Mouse (Mus musculus) embryonic facial prominence, embryonic 13.5 days (tissue): ENCODE results near the gene Cope. TPM values are rescaled to one million over a fixed set of nuclear protein-coding genes. Genes with fewer than 3 reads are reported as not detected.

Source experiments
- ATAC-seq: fragments of 200-750 bp; cut with Nextera tagmentation; 2 replicates; pipeline ENCODE4 v1.8.0; 2017; ENCODE audit warnings: low read depth; ENCODE audit not compliant: insufficient number of reproducible peaks, insufficient read depth, low FRiP score, low TSS enrichment
- H3K27ac ChIP-seq: fragments of 300-500 bp; sonication (generic); 2 replicates; pipeline ENCODE4 v1.5.1; 2015; ENCODE audit warnings: moderate library complexity, mild to moderate bottlenecking, inconsistent platforms
- H3K27me3 ChIP-seq: fragments of 300-500 bp; sonication (generic); 2 replicates; pipeline ENCODE4 v1.6.1; 2015; ENCODE audit warnings: mild to moderate bottlenecking, inconsistent platforms
- H3K36me3 ChIP-seq: fragments of 300-500 bp; sonication (generic); 2 replicates; pipeline ENCODE4 v1.6.1; 2015; ENCODE audit warnings: mild to moderate bottlenecking, inconsistent platforms
- H3K4me1 ChIP-seq: fragments of 300-500 bp; sonication (generic); 2 replicates; pipeline ENCODE4 v1.6.1; 2015; ENCODE audit warnings: inconsistent platforms
- H3K4me2 ChIP-seq: fragments of 300-500 bp; sonication (generic); 2 replicates; pipeline ENCODE4 v1.6.1; 2015; ENCODE audit warnings: moderate library complexity, mild to moderate bottlenecking, inconsistent platforms
- H3K4me3 ChIP-seq: fragments of 300-500 bp; sonication (generic); 2 replicates; pipeline ENCODE4 v1.5.1; 2015; ENCODE audit warnings: mild to moderate bottlenecking, inconsistent platforms
- H3K9ac ChIP-seq: fragments of 300-500 bp; sonication (generic); 2 replicates; pipeline ENCODE4 v1.6.1; 2015; ENCODE audit warnings: mild to moderate bottlenecking, inconsistent platforms
- H3K9me3 ChIP-seq: fragments of 300-500 bp; sonication (generic); 2 replicates; pipeline ENCODE4 v1.6.1; 2016; ENCODE audit warnings: inconsistent platforms
- WGBS: fragments of 180-500 bp; shearing (Covaris S2); methylation state at CpG from one replicate; pipeline ENCODE4 v1.1.7; 2015; ENCODE audit warnings: mixed read lengths; 5-methylcytosine and 5-hydroxymethylcytosine counted together
- polyA plus RNA-seq: library from polyadenylated mRNA; unstranded; fragments of >200 nt; fragmentation: Nextera tagmentation; extraction: Ambion mirVana; gene quantifications from 2 replicates; pipeline ENCODE4 v1.2.1, GENCODE M21; 2015

Gene Cope
- polyA plus RNA-seq, 1 experiment from 2014 or later = 315 TPM

DNA sequence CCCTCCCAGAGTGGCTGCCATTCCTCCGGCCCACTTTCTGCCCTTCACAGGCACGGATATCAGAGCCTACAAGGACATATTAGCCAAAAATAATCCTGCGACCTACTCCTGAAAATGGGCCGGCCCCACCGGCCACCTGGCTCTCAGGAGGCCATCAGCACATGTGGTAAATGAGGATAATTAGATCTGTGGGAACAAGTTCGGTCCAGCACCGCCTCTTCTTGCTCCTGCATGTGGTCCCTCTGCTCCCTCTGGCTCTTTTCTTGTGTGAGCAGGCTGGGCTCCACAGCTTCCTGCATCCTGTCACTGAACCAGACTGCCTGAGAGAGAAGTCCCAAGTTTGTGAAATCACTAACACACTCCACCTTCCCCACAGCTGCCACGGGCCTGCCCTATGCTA is 23.1 kb upstream of the Cope start:
- Histone ChIP-seq H3K4me2 (no peak overlapping the region), H3K27me3 (no peaks in the 10 kb centered on the region), H3K4me1 (peaks cover 13% of the 10 kb centered on the region), H3K4me3 (no peak overlapping the region), H3K36me3 (no peaks in the 10 kb centered on the region), H3K27ac (no peak overlapping the region), H3K9me3 (no peaks in the 10 kb centered on the region), H3K9ac (no peak overlapping the region)
- ATAC-seq = no peak
- WGBS = 51% methylated on average over 8 of the region's 8 CpGs

DNA sequence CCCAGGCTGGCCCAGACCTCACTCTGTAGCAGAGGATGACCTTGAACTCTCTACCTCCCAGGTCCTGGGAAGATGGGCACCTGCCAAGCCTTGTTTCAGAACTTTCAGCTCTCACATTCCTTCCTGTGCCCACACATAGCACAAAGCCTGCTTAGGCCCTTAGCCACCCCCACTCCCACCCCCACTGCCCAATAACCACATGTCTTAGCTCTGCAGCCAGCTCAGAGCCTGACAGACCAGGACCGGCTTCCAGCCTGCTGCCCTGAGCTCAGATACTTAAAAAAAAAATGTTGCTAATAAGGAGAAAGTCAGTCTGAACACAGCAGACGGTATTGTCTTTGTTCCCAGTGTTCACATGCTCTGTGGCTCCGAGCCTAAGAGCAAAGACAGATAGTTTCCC is 21.3 kb upstream of the Cope start:
- WGBS = 48% methylated on average over 3 of the region's 3 CpGs
- no peak overlapping the region for H3K9ac ChIP-seq
- no peak overlapping the region for H3K4me2 ChIP-seq
- peaks cover 19% of the 10 kb centered on the region for H3K4me1 ChIP-seq
- H3K27ac ChIP-seq = no peak overlapping the region
- no peak for ATAC-seq
- H3K27me3 ChIP-seq = no peaks in the 10 kb centered on the region
- H3K4me3 ChIP-seq = no peak overlapping the region
- peaks cover 14% of the 10 kb centered on the region for H3K36me3 ChIP-seq
- H3K9me3 ChIP-seq = no peaks in the 10 kb centered on the region

DNA sequence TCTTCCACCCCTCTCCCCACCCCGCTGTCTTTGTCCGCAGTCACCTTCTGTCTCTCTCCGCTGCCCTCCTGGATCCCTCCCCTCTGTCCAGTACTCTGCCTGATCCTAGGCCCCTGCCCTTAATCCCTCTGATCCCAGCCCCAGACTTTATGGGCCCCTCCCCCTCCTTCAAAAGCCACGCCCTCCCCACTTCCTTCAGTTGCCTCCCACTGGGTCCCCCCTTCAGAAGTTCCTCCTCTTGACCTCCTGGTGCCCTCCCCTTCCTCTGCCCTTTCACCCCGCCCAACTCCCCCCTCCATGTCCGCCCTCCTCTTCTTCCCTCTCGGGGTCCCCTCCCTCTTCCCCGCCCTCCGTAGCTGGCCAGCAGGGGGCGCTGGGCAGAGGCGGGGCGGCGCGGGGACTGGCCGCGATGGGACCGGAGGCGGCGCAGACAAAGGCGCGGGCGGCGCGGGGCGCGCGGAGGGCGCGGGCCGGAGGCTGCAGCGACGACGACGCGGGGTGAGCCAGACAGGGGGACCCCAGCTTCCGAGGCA is 19.6 kb upstream of the Cope start, which contains the start of gene Homer3:
Gene Homer3 (plus strand): TSS at position 225 of the 533 bp plus-strand sequence.
- WGBS = 2% methylated on average over 36 of the region's 36 CpGs
- Histone ChIP-seq H3K9ac (peak within 1 kb of the TSS; percentile 95), H3K36me3 (peaks cover 31% of the 10 kb centered on the region), H3K4me1 (peaks cover 19% of the 10 kb centered on the region), H3K4me2 (peak within 1 kb of the TSS; percentile 88), H3K4me3 (peak within 1 kb of the TSS; percentile 84), H3K27ac (peak within 1 kb of the TSS; percentile 74), H3K9me3 (0 out of 2 replicates have a peak, but pooled peaks cover 4% of the 10 kb centered on the region), H3K27me3 (no peaks in the 10 kb centered on the region)
- ATAC-seq = peak; percentile 85

DNA sequence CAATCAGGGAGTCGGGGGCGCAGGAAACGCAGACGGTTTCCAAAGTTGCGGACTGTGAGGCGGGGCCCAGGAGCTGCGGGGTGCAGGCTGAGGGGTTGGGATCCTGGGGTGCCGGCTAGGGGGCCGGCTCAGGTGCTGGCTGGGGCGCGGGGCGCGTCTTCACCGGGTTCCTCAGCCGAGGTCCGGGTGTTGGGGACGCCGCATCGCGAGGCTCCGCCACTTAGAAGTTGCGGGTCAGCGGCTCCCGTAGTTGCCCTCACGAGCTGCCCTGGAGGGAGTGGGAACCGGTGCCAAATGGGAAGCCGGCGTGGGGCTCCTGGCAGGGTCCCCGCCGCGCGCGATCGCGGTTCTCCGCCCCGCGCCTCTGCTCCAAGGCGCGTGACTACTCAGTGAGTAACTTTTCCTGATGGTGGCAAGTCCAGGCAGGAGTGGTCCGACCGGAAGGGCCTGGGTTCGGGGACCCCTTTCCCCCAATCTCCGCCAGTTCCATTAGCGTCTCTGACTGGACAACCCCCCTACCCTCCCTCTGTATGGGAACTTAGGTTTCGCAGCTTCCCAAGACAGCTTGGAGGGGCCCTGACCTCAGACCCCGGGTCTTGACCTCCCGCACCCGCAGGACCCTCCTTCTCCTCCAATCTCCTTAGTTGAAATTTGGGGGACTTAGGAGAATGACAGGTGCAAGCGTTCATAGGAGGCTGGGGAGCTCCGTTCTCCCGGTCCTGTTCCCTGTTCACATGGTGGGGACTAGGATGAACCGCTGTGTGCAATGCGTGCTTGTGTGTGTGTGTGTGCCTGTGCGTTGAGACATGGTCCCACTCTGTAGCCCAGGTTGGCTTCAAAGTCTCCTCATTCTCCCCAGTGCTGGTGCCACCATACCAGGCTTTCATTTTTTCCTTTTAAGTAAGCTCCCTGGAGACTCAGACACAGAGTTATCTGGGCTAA is 18.9 kb upstream of the Cope start:
- peaks cover 13% of the 10 kb centered on the region for H3K4me1 ChIP-seq
- H3K36me3 ChIP-seq = peaks cover 38% of the 10 kb centered on the region
- H3K9me3 ChIP-seq = 0 out of 2 replicates have a peak, but pooled peaks cover 4% of the 10 kb centered on the region
- under 1% methylated on average over 51 of the region's 55 CpGs for WGBS
- peak overlapping the region; percentile 88 for H3K4me2 ChIP-seq
- peak overlapping the region; percentile 84 for H3K4me3 ChIP-seq
- H3K27ac ChIP-seq = peak overlapping the region; percentile 74
- ATAC-seq = no peak; the same call in 1 of the 2 replicates
- no peaks in the 10 kb centered on the region for H3K27me3 ChIP-seq
- peak overlapping the region; percentile 95 for H3K9ac ChIP-seq

DNA sequence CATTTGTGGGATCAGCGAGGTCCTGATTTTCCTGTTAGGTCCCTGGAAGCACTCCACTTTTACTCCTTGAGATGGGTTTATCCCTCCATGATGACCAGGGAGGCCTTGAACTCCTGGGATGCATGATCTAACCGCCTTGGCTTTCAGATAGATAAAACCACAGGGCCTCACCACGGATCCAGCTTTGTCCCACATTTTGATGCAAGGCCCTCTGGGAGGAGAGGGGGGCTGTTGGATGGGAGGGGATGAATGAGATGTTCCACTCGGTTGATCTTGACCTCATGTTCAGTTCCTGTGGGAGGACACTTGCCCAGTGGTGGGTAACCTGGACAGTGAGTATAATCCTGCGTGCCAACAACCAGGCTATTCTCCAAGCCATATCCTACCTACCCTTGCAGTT is 17.9 kb upstream of the Cope start:
- 0 out of 2 replicates have a peak, but pooled peaks cover 4% of the 10 kb centered on the region for H3K9me3 ChIP-seq
- no peak overlapping the region for H3K27ac ChIP-seq
- 79% methylated on average over 5 of the region's 5 CpGs for WGBS
- ATAC-seq = no peak
- H3K4me1 ChIP-seq = peaks cover 13% of the 10 kb centered on the region
- H3K4me2 ChIP-seq = peak overlapping the region; percentile 88
- peak overlapping the region; percentile 44; the same call in 1 of the 2 replicates for H3K9ac ChIP-seq
- 0 out of 2 replicates have a peak overlapping the region, but pooled peaks have one; percentile 6 for H3K4me3 ChIP-seq
- H3K27me3 ChIP-seq = no peaks in the 10 kb centered on the region
- peaks cover 49% of the 10 kb centered on the region for H3K36me3 ChIP-seq

DNA sequence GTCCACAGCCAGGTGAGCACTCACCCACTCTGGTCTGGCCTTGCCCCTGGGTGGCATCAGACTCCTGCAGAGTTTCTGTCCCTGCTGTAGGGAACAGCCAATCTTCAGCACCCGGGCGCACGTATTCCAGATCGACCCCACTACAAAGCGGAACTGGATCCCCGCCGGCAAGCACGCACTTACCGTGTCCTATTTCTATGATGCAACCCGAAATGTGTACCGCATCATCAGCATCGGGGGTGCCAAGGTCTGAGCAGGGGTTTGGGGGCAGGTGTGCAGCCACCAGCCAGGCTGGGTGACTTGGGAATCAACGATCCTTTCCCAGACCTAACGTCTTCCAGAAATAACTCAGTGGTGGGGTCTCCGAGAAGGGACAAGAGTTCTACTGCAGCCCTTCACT is 17.0 kb upstream of the Cope start:
- H3K4me3 ChIP-seq = no peak overlapping the region
- 0 out of 2 replicates have a peak, but pooled peaks cover 4% of the 10 kb centered on the region for H3K9me3 ChIP-seq
- no peak for ATAC-seq
- no peak overlapping the region for H3K9ac ChIP-seq
- H3K36me3 ChIP-seq = peaks cover 57% of the 10 kb centered on the region
- no peak overlapping the region for H3K27ac ChIP-seq
- no peaks in the 10 kb centered on the region for H3K27me3 ChIP-seq
- WGBS = 96% methylated on average over 15 of the region's 15 CpGs
- H3K4me1 ChIP-seq = peaks cover 13% of the 10 kb centered on the region
- H3K4me2 ChIP-seq = no peak overlapping the region

DNA sequence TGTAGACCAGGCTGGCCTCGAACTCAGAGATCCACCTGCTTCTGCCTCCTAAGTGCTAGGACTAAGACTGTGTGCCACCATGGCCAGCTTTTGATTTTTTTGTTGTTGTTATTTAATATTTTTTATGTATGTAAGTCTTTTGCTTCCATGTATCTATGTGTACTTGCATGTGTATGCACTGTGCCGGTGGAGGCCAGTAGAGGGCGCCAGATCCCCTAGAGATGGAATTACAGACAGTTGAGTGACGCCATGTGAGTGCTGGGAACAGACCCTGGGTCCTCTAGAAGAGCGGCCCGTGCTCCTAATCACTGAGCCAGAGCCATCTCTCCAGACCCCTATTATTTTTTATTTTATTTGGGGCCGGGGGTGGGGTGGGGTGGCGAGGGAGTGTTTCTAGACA is 15.6 kb upstream of the Cope start:
- peaks cover 71% of the 10 kb centered on the region for H3K36me3 ChIP-seq
- H3K4me3 ChIP-seq = no peak overlapping the region
- no peak for ATAC-seq
- H3K9me3 ChIP-seq = 0 out of 2 replicates have a peak, but pooled peaks cover 4% of the 10 kb centered on the region
- 93% methylated on average over 8 of the region's 8 CpGs for WGBS
- peaks cover 13% of the 10 kb centered on the region for H3K4me1 ChIP-seq
- no peak overlapping the region for H3K27ac ChIP-seq
- H3K27me3 ChIP-seq = no peaks in the 10 kb centered on the region
- no peak overlapping the region for H3K4me2 ChIP-seq
- H3K9ac ChIP-seq = no peak overlapping the region

DNA sequence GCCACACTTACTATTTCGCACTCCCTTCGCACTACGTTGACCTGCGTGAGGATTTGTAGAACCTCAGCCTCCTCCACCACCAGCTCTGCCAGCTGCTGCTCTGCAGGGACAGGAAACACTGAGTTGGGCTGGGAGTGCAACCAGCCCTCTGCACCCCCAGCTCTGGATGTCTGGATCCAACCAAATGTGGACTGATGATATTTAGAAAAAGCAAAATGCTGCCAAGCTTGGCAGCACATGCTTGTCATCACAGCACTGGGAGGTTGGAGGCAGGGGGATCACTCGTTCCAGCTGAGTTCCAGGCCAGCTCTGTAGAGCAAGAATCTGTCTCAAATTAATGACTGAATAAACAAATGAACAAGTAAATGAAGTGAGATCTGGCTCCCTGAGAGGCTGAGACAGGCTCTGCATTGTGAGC is 8.3 kb upstream of the Cope start:
- no peaks in the 10 kb centered on the region for H3K9me3 ChIP-seq
- no peak overlapping the region for H3K9ac ChIP-seq
- peak; percentile 12; the same call in 1 of the 2 replicates for ATAC-seq
- H3K4me1 ChIP-seq = peaks cover 12% of the 10 kb centered on the region; the same call in 1 of the 2 replicates
- WGBS = 52% methylated on average over 5 of the region's 5 CpGs
- peaks cover 94% of the 10 kb centered on the region for H3K36me3 ChIP-seq
- peak overlapping the region; percentile 60 for H3K27ac ChIP-seq
- H3K27me3 ChIP-seq = no peaks in the 10 kb centered on the region
- H3K4me3 ChIP-seq = no peak overlapping the region
- no peak overlapping the region for H3K4me2 ChIP-seq

DNA sequence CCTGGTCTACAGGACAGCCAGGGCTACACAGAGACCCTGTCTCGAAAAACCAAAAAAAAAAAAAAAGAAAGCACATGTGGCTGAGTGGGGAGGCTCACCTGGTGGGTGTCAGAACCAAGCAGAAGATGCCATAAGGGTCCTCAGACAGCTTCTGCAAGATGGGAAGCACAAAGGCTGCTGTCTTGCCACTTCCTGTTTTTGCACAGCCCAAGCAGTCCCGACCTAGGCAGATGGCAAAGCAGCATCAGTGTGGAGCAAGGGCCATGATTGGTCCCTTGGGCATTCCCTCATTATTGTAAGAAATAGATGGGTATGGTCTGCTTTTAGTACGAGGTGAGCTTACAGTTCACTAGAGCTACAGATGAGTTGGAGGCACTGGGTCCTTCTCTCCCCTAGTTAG is 1.4 kb upstream of the Cope start:
- no peak for ATAC-seq
- 84% methylated on average over 3 of the region's 3 CpGs for WGBS
- Histone ChIP-seq H3K4me3 (no peak overlapping the region), H3K4me2 (peak overlapping the region; percentile 92; the same call in 1 of the 2 replicates), H3K27me3 (no peaks in the 10 kb centered on the region), H3K4me1 (peaks cover 25% of the 10 kb centered on the region), H3K27ac (no peak overlapping the region), H3K9ac (no peak overlapping the region), H3K36me3 (peaks cover 59% of the 10 kb centered on the region), H3K9me3 (no peaks in the 10 kb centered on the region)

DNA sequence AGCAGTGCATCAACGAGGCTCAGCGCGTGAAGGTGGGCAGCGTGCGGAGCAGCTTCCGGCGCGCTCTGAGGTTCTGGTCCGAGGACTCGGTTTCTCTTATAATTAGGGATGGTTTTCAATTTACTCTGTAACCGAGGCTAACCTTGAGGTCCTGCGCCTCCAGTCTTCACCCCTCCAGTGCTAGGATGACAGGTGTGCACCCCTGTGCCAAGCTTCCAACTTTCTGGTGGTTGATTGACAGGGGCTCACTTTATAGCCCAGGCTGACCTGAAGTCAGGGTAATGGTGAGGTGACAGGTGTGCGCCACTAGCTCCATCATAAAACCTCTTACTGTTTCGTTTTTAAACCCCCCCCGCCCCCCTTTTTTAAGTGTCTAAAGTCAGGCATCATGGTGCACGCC is 583 bp downstream of the Cope start:
- peaks cover 25% of the 10 kb centered on the region for H3K4me1 ChIP-seq
- H3K27me3 ChIP-seq = no peaks in the 10 kb centered on the region
- H3K4me3 ChIP-seq = peak overlapping the region; percentile 93
- peaks cover 56% of the 10 kb centered on the region for H3K36me3 ChIP-seq
- WGBS = 5% methylated on average over 16 of the region's 16 CpGs
- ATAC-seq = no peak
- peak overlapping the region; percentile 88 for H3K9ac ChIP-seq
- no peaks in the 10 kb centered on the region for H3K9me3 ChIP-seq
- peak overlapping the region; percentile 92 for H3K4me2 ChIP-seq
- peak overlapping the region; percentile 86 for H3K27ac ChIP-seq

GRCm38 (mm10) chr8:70309311-70309710 is 7.0 kb downstream of the Cope start:
- no peak for ATAC-seq
- 0 out of 2 replicates have a peak, but pooled peaks cover 3% of the 10 kb centered on the region for H3K4me1 ChIP-seq
- no peaks in the 10 kb centered on the region for H3K27me3 ChIP-seq
- WGBS = 28% methylated on average over 2 of the region's 2 CpGs
- no peak overlapping the region for H3K27ac ChIP-seq
- H3K9ac ChIP-seq = no peak overlapping the region
- H3K36me3 ChIP-seq = peaks cover 88% of the 10 kb centered on the region
- H3K9me3 ChIP-seq = no peaks in the 10 kb centered on the region
- H3K4me2 ChIP-seq = no peak overlapping the region
- no peak overlapping the region for H3K4me3 ChIP-seq
